Mouse (Mus musculus) T-helper 17 cell (primary cell): ENCODE measurements at regions not wholly inside any gene's neighbourhood (a gene's known extent, or its start where the extent isn't known, plus 50 kb on each side); places are given as distances from the start of the nearest gene placed in this dataset.

Experiments used
- in situ Hi-C, 2 experiments: fragments of 300-600 bp; cut with MboI, MseI; formaldehyde crosslinking; loops; 1 replicate in 1 of 2; 2 replicates in 1 of 2; pipeline ENCODE4 v1.15.1; 2025; ENCODE audit warnings: high pct_unique_total_duplicates in 2 of 2

GRCm38 (mm10) chr12:71481371-71481770 is 171.7 kb downstream of the Dact1 start:
- in situ Hi-C loops = no loop called here

GRCm38 (mm10) chr12:71481899-71482593 is 172.4 kb downstream of the Dact1 start:
- in situ Hi-C loops = no loop called here

- in situ Hi-C loops = no loop called here
These were observed 172.9 kb downstream of the Dact1 start for GRCm38 (mm10) chr12:71482619-71483018.

- in situ Hi-C loops = no loop called here
These were observed 174.0 kb downstream of the Dact1 start for GRCm38 (mm10) chr12:71483536-71484165.

GRCm38 (mm10) chr12:71484286-71484685 is 174.6 kb downstream of the Dact1 start:
- in situ Hi-C loops = no loop called here

- in situ Hi-C loops = no loop called here
These were observed 176.4 kb downstream of the Dact1 start for GRCm38 (mm10) chr12:71486078-71486477.

- in situ Hi-C loops = no loop called here
These were observed 178.1 kb downstream of the Dact1 start for GRCm38 (mm10) chr12:71487591-71488435.

- in situ Hi-C loops = no loop called here
These were observed 179.6 kb downstream of the Dact1 start for GRCm38 (mm10) chr12:71489295-71489694.

GRCm38 (mm10) chr12:71494803-71495293 is 185.2 kb downstream of the Dact1 start:
- in situ Hi-C loops = no loop called here

- in situ Hi-C loops = no loop called here
These were observed 188.8 kb downstream of the Dact1 start for GRCm38 (mm10) chr12:71498246-71499029.

GRCm38 (mm10) chr12:71501299-71501810 is 191.7 kb downstream of the Dact1 start:
- in situ Hi-C loops = no loop called here

GRCm38 (mm10) chr12:71503265-71503664 is 193.6 kb downstream of the Dact1 start:
- in situ Hi-C loops = no loop called here

- in situ Hi-C loops = no loop called here
These were observed 196.5 kb downstream of the Dact1 start for GRCm38 (mm10) chr12:71506206-71506605.

GRCm38 (mm10) chr12:71506716-71507115 is 197.0 kb downstream of the Dact1 start:
- in situ Hi-C loops = no loop called here

- in situ Hi-C loops = no loop called here
These were observed 203.4 kb downstream of the Dact1 start for GRCm38 (mm10) chr12:71512915-71513612.

- in situ Hi-C loops = no loop called here
These were observed 209.8 kb downstream of the Dact1 start for GRCm38 (mm10) chr12:71519520-71519919.

- in situ Hi-C loops = no loop called here
These were observed 212.3 kb downstream of the Dact1 start for GRCm38 (mm10) chr12:71521936-71522335.

GRCm38 (mm10) chr12:71522451-71522850 is 212.8 kb downstream of the Dact1 start:
- in situ Hi-C loops = no loop called here

- in situ Hi-C loops = no loop called here
These were observed 214.5 kb downstream of the Dact1 start for GRCm38 (mm10) chr12:71524156-71524555.

GRCm38 (mm10) chr12:71525255-71525927 is 215.7 kb downstream of the Dact1 start:
- in situ Hi-C loops = no loop called here
